In genomic region chr10:60685764-60686640, GRCm38 (mm10) we compare ENCODE assay signal across 8 mouse cellular contexts. TPM values are rescaled to one million over a fixed set of nuclear protein-coding genes. Genes with fewer than 3 reads are reported as not detected.
A peak's percentile ranks its signal among the peaks of the same experiment; 100 is the strongest.
DNase-seq lines count a peak whose midpoint lies in the region; ATAC-seq lines count a peak whose summit lies in the region.

No protein-coding gene starts in this region.

- WGBS in heart, embryonic 10.5 days = 6% methylated on average over 50 of the region's 50 CpGs
- WGBS in forebrain, embryonic 11.5 days = 8% methylated on average over 50 of the region's 50 CpGs
- WGBS in liver, embryonic 13.5 days (ENCODE audit: insufficient replicate concordance) = 7% methylated on average over 50 of the region's 50 CpGs

- no peaks in the 10 kb centered on the region for H3K36me3 ChIP-seq in heart, embryonic 10.5 days
- no peaks in the 10 kb centered on the region for H3K36me3 ChIP-seq in forebrain, embryonic 11.5 days (ENCODE audit: control insufficient read depth, insufficient read depth, low read length)
- no peaks in the 10 kb centered on the region for H3K36me3 ChIP-seq in liver, embryonic 13.5 days

- peak overlapping the region; percentile 76 for H3K4me3 ChIP-seq in heart, embryonic 10.5 days
- H3K4me3 ChIP-seq in forebrain, embryonic 11.5 days (ENCODE audit: low read depth, low read length) = peak overlapping the region; percentile 39
- peak overlapping the region; percentile 53 for H3K4me3 ChIP-seq in liver, embryonic 13.5 days (replicated peaks)

- peaks cover 84% of the 10 kb centered on the region for H3K27me3 ChIP-seq in heart, embryonic 10.5 days (ENCODE audit: insufficient read depth, poor library complexity, severe bottlenecking)
- H3K27me3 ChIP-seq in forebrain, embryonic 11.5 days (ENCODE audit: control insufficient read depth, insufficient read depth, low read length) = peaks cover 49% of the 10 kb centered on the region
- H3K27me3 ChIP-seq in liver, embryonic 13.5 days = peaks cover 74% of the 10 kb centered on the region

- no peak overlapping the region for H3K9ac ChIP-seq in forebrain, embryonic 11.5 days (ENCODE audit: low read length)
- H3K9ac ChIP-seq in liver, embryonic 13.5 days = no peak overlapping the region

- peak; percentile 28; the same call in 1 of the 2 replicates for ATAC-seq in forebrain, embryonic 11.5 days (replicated peaks; ENCODE audit: low FRiP score)
- ATAC-seq in liver, embryonic 13.5 days (ENCODE audit: low read depth) = no peak
- ATAC-seq in CD4-positive, CD25-positive, alpha-beta regulatory T cell, adult 4 months = no peak

- H3K4me1 ChIP-seq in heart, embryonic 10.5 days = peaks cover 15% of the 10 kb centered on the region
- peaks cover 14% of the 10 kb centered on the region for H3K4me1 ChIP-seq in forebrain, embryonic 11.5 days (replicated peaks; ENCODE audit: control insufficient read depth, insufficient read depth, low read length)
- peaks cover 7% of the 10 kb centered on the region for H3K4me1 ChIP-seq in liver, embryonic 13.5 days (replicated peaks)

- H3K9me3 ChIP-seq in heart, embryonic 10.5 days = no peaks in the 10 kb centered on the region
- H3K9me3 ChIP-seq in forebrain, embryonic 11.5 days (ENCODE audit: control insufficient read depth, low read length) = no peaks in the 10 kb centered on the region
- H3K9me3 ChIP-seq in liver, embryonic 13.5 days (replicated peaks) = no peaks in the 10 kb centered on the region

- no peak for DNase-seq in heart, embryonic 10.5 days (ENCODE audit: low spot score)
- no peak for DNase-seq in heart, adult 18-20 months
- peak; percentile 50 for DNase-seq in ES-CJ7 (ENCODE audit: low read depth, low spot score)
- DNase-seq in forebrain, embryonic 11.5 days (ENCODE audit: low spot score) = no peak
- no peak for DNase-seq in liver, embryonic 13.5 days
- DNase-seq in thymus, postnatal 4 days = peak; percentile 42
- DNase-seq in cerebellum, adult 9-10 months = no peak

- peak overlapping the region; percentile 93 for H3K4me2 ChIP-seq in forebrain, embryonic 11.5 days (ENCODE audit: low read depth, low read length, severe bottlenecking)
- peak overlapping the region; percentile 68 for H3K4me2 ChIP-seq in liver, embryonic 13.5 days

- no peak overlapping the region for H3K27ac ChIP-seq in heart, embryonic 10.5 days
- no peak overlapping the region for H3K27ac ChIP-seq in forebrain, embryonic 11.5 days (ENCODE audit: low read depth, low read length)
- no peak overlapping the region for H3K27ac ChIP-seq in liver, embryonic 13.5 days

RNA-seq across cellular contexts. Expression of gene Cdh23, which starts 10.3 kb away (rescaled TPM):
- polyA plus RNA-seq in heart, embryonic 10.5 days (2016; fragmentation: Nextera tagmentation; extraction: Ambion mirVana) = 0.11 and 0.53 TPM in 2 replicates
- total RNA-seq in heart, adult 18-20 months (2021) = 1 to 10 TPM; 6.0 to 6.1 TPM
- 0.36 and 0.43 TPM in 2 replicates for polyA plus RNA-seq in forebrain, embryonic 11.5 days (2014; fragmentation: Nextera tagmentation; extraction: Ambion mirVana)
- 0.06 and 0.16 TPM in 2 replicates for polyA plus RNA-seq in liver, embryonic 13.5 days (2015; fragmentation: Nextera tagmentation; extraction: Ambion mirVana)
- polyA plus RNA-seq in CD4-positive, CD25-positive, alpha-beta regulatory T cell, adult 4 months (2017; shearing (Covaris generic)) = 1 to 10 TPM; 6.7 to 8.1 TPM

Comparison
In these comparisons a context has a peak if more than half of its experiments do, and no peak if none do; other contexts are left out.
1. DNase-seq: peak in ES-CJ7 (single experiment) and thymus, postnatal 4 days (single experiment); none in heart, embryonic 10.5 days (single experiment), heart, adult 18-20 months (0 of 2), forebrain, embryonic 11.5 days (single experiment), liver, embryonic 13.5 days (single experiment) and cerebellum, adult 9-10 months (single experiment).
2. Peak in every context shown above with its lines, with median percentiles within 50 percentile points of each other: H3K4me3 ChIP-seq.